Mouse (Mus musculus): ENCODE data around the gene Cd52. TPM values are rescaled to one million over a fixed set of nuclear protein-coding genes. Genes with fewer than 3 reads are reported as not detected.

The Cd52 gene
- polyA plus RNA-seq, 1 experiment from 2014 or later, result 3.9 TPM

DNA sequence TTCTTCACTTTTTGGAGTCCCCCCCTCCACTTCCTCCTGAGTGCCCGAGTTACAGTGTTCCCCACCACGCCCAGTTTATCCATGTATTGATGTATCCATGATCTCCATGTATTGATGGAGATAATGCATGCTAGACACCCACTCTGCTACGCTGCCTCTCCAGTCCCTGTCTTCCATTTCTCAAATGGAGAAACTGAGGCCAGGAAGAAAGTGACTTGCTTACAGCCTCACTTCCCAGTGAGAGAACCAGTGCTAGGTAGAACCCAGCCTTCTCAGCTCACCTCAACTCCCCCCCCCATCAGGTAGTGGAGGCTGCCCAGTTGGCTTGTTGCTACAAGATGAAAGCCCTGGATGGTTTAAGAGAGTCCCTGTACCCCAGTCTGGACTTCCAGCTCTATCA, 41.3 kb downstream of the Cd52 start, which contains the start of gene Zfp683:
Zfp683 (plus strand) TSS at position 301 of the 400 bp plus-strand sequence.
- Histone ChIP-seq H3K27ac (no peak within 1 kb of the TSS), H3K27me3 (ENCODE audit: low read depth, poor library complexity, severe bottlenecking) (peaks cover 3% of the 10 kb centered on the region), H3K4me1 (peaks cover 20% of the 10 kb centered on the region), H3K4me3 (no peak within 1 kb of the TSS), H3K36me3 (no peaks in the 10 kb centered on the region), H3K9me3 (replicated peaks) (no peaks in the 10 kb centered on the region)
- WGBS, result 95% methylated on average over 3 of the region's 3 CpGs
- no peak for DNase-seq (ENCODE audit: low spot score)

DNA sequence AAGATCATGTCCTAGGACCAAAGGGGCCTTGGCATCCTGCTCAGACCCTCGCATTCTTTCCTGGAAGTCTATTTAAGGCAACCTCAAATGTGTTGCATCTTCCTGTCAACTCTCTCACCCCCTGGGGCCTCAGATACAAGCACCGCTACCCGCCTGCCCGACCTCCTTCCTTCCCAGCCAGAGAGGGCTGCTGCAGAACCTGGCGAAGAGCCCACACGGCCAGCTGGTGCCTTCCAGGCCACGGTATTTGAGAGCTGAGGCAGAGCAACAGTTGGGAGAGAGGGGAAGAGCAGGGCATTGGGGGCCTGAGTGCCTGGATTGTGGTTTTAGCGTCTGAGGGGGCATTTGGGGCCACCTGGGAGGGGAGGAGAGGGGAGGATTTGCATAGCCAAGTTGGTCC, 42.3 kb downstream of the Cd52 start:
- Histone ChIP-seq H3K9me3 (replicated peaks) (no peaks in the 10 kb centered on the region), H3K27me3 (ENCODE audit: low read depth, poor library complexity, severe bottlenecking) (no peaks in the 10 kb centered on the region), H3K4me3 (no peak overlapping the region), H3K36me3 (no peaks in the 10 kb centered on the region), H3K4me1 (peaks cover 19% of the 10 kb centered on the region), H3K27ac (no peak overlapping the region)
- WGBS, result 40% methylated on average over 8 of the region's 8 CpGs
- no peak for DNase-seq (ENCODE audit: low spot score)

DNA sequence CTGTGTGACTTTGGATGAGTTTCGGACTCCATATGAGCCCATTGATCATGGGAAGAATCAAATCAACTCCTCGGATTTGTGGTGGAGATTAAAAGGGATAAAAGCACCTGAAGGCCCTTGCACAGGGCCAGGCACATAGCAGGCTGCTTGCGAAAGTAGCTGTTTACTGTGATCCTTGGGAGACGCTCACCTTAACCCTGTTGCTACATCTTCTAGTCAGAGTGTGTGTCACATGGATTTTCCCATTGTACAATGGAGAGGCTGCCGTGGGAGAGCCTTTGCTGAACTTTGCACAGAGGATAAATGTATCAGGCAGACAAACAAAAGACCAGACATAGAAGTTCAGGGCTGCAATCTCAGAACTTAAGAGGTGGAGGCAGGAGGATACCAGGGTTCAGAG, 43.0 kb downstream of the Cd52 start:
- H3K27me3 ChIP-seq (ENCODE audit: low read depth, poor library complexity, severe bottlenecking), result no peaks in the 10 kb centered on the region
- no peak overlapping the region for H3K4me3 ChIP-seq
- no peak for DNase-seq (ENCODE audit: low spot score)
- peaks cover 19% of the 10 kb centered on the region for H3K4me1 ChIP-seq
- 87% methylated on average over 5 of the region's 5 CpGs for WGBS
- H3K27ac ChIP-seq, result no peak overlapping the region
- no peaks in the 10 kb centered on the region for H3K9me3 ChIP-seq (replicated peaks)
- no peaks in the 10 kb centered on the region for H3K36me3 ChIP-seq

DNA sequence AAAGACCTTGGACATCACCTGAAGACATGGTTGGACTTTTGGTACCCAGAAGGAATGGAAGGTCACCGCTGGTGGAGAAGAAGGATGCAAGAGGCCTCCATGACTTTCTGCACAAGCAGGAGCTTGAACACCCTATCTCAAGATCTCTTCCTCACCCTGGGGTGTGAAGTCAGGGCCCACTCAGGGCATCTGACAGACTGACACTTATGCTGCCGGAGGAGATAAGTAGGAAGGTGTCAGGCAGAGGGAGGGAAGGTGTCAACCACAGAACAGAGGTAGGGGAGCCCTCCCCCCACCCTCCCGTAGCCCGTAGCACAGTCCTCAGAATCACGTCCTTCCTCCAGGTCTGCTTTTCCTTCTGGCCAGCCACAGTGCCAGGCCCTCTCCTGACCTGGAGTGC, 47.2 kb downstream of the Cd52 start:
- peaks cover 19% of the 10 kb centered on the region for H3K4me1 ChIP-seq
- no peak for DNase-seq (ENCODE audit: low spot score)
- H3K9me3 ChIP-seq (replicated peaks), result no peaks in the 10 kb centered on the region
- WGBS, result 44% methylated on average over 5 of the region's 5 CpGs
- H3K27me3 ChIP-seq (ENCODE audit: low read depth, poor library complexity, severe bottlenecking), result no peaks in the 10 kb centered on the region
- H3K4me3 ChIP-seq, result no peak overlapping the region
- no peaks in the 10 kb centered on the region for H3K36me3 ChIP-seq
- H3K27ac ChIP-seq, result peak overlapping the region; percentile 19; the same call in 1 of the 2 replicates

DNA sequence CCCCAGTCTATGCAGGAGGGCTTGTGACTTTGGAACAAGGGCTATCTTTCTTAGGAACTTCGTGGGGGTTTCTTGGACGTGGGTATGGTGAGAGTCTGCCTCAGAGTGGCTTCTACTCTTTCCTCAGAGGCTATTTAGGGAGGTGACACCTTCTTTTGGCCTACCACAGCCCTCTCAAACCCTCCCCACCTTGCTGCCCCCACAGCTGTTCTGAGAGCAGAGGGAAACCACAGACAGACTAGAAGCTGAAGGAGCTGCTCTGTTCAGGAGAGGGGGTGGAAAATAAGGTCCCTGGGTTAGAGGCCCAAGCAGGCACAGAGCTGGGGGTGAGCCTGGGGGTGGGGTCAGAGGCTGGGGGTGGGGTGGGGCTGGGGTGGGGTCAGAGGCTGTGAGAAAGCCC, 51.8 kb downstream of the Cd52 start:
- no peak for DNase-seq (ENCODE audit: low spot score)
- Histone ChIP-seq H3K27me3 (ENCODE audit: low read depth, poor library complexity, severe bottlenecking) (no peaks in the 10 kb centered on the region), H3K27ac (no peak overlapping the region), H3K4me1 (peaks cover 10% of the 10 kb centered on the region), H3K36me3 (no peaks in the 10 kb centered on the region), H3K9me3 (replicated peaks) (no peaks in the 10 kb centered on the region), H3K4me3 (no peak overlapping the region)
- 65% methylated on average over 2 of the region's 2 CpGs for WGBS

DNA sequence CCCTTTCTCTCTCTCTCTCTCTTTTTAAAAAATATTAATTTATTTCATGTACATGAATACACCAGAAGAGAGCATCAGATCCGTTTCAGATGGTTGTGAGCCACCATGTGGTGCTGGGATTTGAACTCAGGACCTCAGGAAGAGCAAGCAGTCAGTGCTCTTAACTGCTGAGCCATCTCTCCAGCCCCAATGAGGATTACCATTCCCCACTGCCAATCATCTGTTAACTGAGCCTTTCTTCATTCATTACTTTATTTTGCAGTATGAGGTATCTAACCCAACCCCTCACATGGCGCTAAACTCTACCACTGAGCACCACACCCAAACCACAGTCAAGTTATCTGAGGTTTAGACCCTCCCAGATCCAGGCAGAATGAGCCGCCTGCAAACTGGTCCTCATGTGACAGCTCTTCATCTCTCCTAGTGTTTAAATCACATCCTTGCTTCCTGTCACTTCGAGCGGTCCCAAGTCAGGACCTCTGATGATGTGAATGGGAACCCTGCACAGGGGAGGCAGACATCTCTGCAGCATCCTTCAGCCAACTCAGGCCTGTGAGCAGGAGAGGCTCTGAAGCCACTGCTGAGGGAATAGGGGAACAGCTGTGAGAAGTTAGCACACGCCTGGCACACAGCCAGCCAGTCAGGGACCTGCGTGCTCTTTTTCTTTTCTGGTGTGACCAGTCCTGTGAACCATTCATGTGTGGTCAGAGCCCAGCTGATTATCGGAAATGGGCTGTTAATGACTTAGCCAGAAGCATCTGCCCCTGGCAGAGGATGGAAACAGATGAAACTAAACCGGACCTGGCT, 53.4 kb downstream of the Cd52 start:
- H3K9me3 ChIP-seq (replicated peaks), result no peaks in the 10 kb centered on the region
- peaks cover 7% of the 10 kb centered on the region for H3K4me1 ChIP-seq
- H3K4me3 ChIP-seq, result no peak overlapping the region
- WGBS, result 60% methylated on average over 9 of the region's 9 CpGs
- DNase-seq (ENCODE audit: low spot score), result no peak
- H3K27me3 ChIP-seq (ENCODE audit: low read depth, poor library complexity, severe bottlenecking), result no peaks in the 10 kb centered on the region
- H3K27ac ChIP-seq, result no peak overlapping the region
- H3K36me3 ChIP-seq, result no peaks in the 10 kb centered on the region

DNA sequence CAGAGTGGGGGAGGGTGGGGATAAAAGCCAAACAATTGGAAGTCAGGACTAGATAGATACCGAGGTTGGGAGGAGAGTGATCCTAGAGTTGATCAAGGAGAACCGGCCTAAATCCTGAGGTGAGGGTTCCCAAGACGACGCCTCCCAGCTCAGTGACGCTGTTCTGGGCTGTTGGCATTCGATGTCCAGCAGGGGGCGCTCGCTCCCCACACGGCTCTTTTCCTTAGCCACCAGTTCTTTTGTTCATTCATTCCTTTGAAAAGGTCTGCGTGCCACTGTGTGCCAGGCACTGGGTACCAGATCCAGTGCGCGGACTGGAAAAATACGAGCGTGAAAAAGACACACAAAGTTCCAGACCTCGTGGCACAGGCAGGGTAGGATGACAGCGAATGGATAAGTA, 58.9 kb downstream of the Cd52 start:
- H3K27me3 ChIP-seq (ENCODE audit: low read depth, poor library complexity, severe bottlenecking), result no peaks in the 10 kb centered on the region
- no peak overlapping the region for H3K27ac ChIP-seq
- H3K4me3 ChIP-seq, result no peak overlapping the region; the same call in 1 of the 2 replicates
- H3K36me3 ChIP-seq, result no peaks in the 10 kb centered on the region
- H3K9me3 ChIP-seq (replicated peaks), result no peaks in the 10 kb centered on the region
- H3K4me1 ChIP-seq, result peaks cover 4% of the 10 kb centered on the region; the same call in 1 of the 2 replicates
- peak; percentile 94 for DNase-seq (ENCODE audit: low spot score)
- WGBS, result 7% methylated on average over 16 of the region's 16 CpGs

Other genes with a start within 250 kb of the Cd52 start
- 52.1 and 53.3 TPM in 2 replicates for gene Rps6ka1, start 207.3 kb downstream of the Cd52 start, polyA plus RNA-seq (2016; fragmentation: Nextera tagmentation; extraction: Ambion mirVana)
- gene Hmgn2, start 126.4 kb downstream of the Cd52 start, polyA plus RNA-seq (2016; fragmentation: Nextera tagmentation; extraction: Ambion mirVana), result 2,670 and 2,950 TPM in 2 replicates
- 41.8 and 41.9 TPM in 2 replicates for gene Dhdds, start 94.2 kb downstream of the Cd52 start, polyA plus RNA-seq (2016; fragmentation: Nextera tagmentation; extraction: Ambion mirVana)
- gene Lin28a, start 76.2 kb downstream of the Cd52 start, polyA plus RNA-seq (2016; fragmentation: Nextera tagmentation; extraction: Ambion mirVana), result 16.7 and 46.5 TPM in 2 replicates
- gene Zfp683, start 41.2 kb downstream of the Cd52 start, polyA plus RNA-seq (2016; fragmentation: Nextera tagmentation; extraction: Ambion mirVana), result not detected in 2 replicates
- 3.5 and 4.4 TPM in 2 replicates for gene Crybg2, start 34.3 kb downstream of the Cd52 start, polyA plus RNA-seq (2016; fragmentation: Nextera tagmentation; extraction: Ambion mirVana)
- gene Ubxn11, start 7.5 kb upstream of the Cd52 start, polyA plus RNA-seq (2016; fragmentation: Nextera tagmentation; extraction: Ambion mirVana), result 5.1 and 6.5 TPM in 2 replicates
- 280 and 308 TPM in 2 replicates for gene Sh3bgrl3, start 33.7 kb upstream of the Cd52 start, polyA plus RNA-seq (2016; fragmentation: Nextera tagmentation; extraction: Ambion mirVana)
- gene Cep85, start 92.0 kb upstream of the Cd52 start, polyA plus RNA-seq (2016; fragmentation: Nextera tagmentation; extraction: Ambion mirVana), result 27.1 and 29.1 TPM in 2 replicates
- gene Gm7534, start 107.9 kb upstream of the Cd52 start, polyA plus RNA-seq (2016; fragmentation: Nextera tagmentation; extraction: Ambion mirVana), result not detected in 2 replicates
- gene Catsper4, start 132.3 kb upstream of the Cd52 start, polyA plus RNA-seq (2016; fragmentation: Nextera tagmentation; extraction: Ambion mirVana), result not detected in 2 replicates
- 0.76 and 1.1 TPM in 2 replicates for gene Cnksr1, start 143.3 kb upstream of the Cd52 start, polyA plus RNA-seq (2016; fragmentation: Nextera tagmentation; extraction: Ambion mirVana)
- gene E130218I03Rik, start 148.6 kb upstream of the Cd52 start, polyA plus RNA-seq (2016; fragmentation: Nextera tagmentation; extraction: Ambion mirVana), result 0.60 and 0.79 TPM in 2 replicates
- 19.0 and 23.5 TPM in 2 replicates for gene Zfp593, start 150.5 kb upstream of the Cd52 start, polyA plus RNA-seq (2016; fragmentation: Nextera tagmentation; extraction: Ambion mirVana)
- not detected in 2 replicates for gene Gm30191, start 151.9 kb upstream of the Cd52 start, polyA plus RNA-seq (2016; fragmentation: Nextera tagmentation; extraction: Ambion mirVana)
- 9.2 and 10.9 TPM in 2 replicates for gene Grrp1, start 159.0 kb upstream of the Cd52 start, polyA plus RNA-seq (2016; fragmentation: Nextera tagmentation; extraction: Ambion mirVana)
- 13.9 and 19.6 TPM in 2 replicates for gene Pdik1l, start 192.8 kb upstream of the Cd52 start, polyA plus RNA-seq (2016; fragmentation: Nextera tagmentation; extraction: Ambion mirVana)
- gene Trim63, start 220.0 kb upstream of the Cd52 start, polyA plus RNA-seq (2016; fragmentation: Nextera tagmentation; extraction: Ambion mirVana), result 0.30 and 0.95 TPM in 2 replicates
- gene Slc30a2, start 248.1 kb upstream of the Cd52 start, polyA plus RNA-seq (2016; fragmentation: Nextera tagmentation; extraction: Ambion mirVana), result not detected in 2 replicates

Data from limb, embryonic 10.5 days (tissue).